Mouse (Mus musculus) myocyte (in vitro differentiated cells): ENCODE results near the gene Glrx. TPM values are rescaled to one million over a fixed set of nuclear protein-coding genes. Genes with fewer than 3 reads are reported as not detected.

Experiments used
- H3K27me3 ChIP-seq: one replicate; pipeline ENCODE4 v1.6.1; 2011; ENCODE audit not compliant: control insufficient read depth, insufficient read depth, insufficient read length
- H3K36me3 ChIP-seq: one replicate; pipeline ENCODE4 v1.6.1; 2011; ENCODE audit not compliant: control insufficient read depth, insufficient read depth
- H3K4me2 ChIP-seq: one replicate; pipeline ENCODE4 v1.6.1; 2011; ENCODE audit warnings: low read depth, control low read depth
- H3K4me3 ChIP-seq: one replicate; pipeline ENCODE4 v1.5.1; 2011; ENCODE audit warnings: mild to moderate bottlenecking, control low read depth, moderate library complexity
- H3K79me2 ChIP-seq: one replicate; pipeline ENCODE4 v1.6.1; 2011; ENCODE audit not compliant: control insufficient read depth, insufficient read depth
- H3ac ChIP-seq: one replicate; pipeline ENCODE4 v1.6.1; 2011; ENCODE audit not compliant: control insufficient read depth, insufficient read length
- CEBPB ChIP-seq: IDR thresholded peaks from 2 replicates; pipeline ENCODE4 v1.6.1; 2011; ENCODE audit warnings: mild to moderate bottlenecking, moderate library complexity; ENCODE audit not compliant: poor library complexity, insufficient read depth, severe bottlenecking
- E2F4 ChIP-seq: IDR thresholded peaks from one replicate; pipeline ENCODE4 v1.6.1; 2011; ENCODE audit warnings: mild to moderate bottlenecking, control low read depth, moderate library complexity; ENCODE audit not compliant: insufficient read depth
- MAX ChIP-seq: IDR thresholded peaks from one replicate; pipeline ENCODE4 v1.6.1; 2011; ENCODE audit warnings: low read depth, mild to moderate bottlenecking, control low read depth
- MYOD1 ChIP-seq, 3 experiments: IDR thresholded peaks; one replicate each; pipeline ENCODE4 v1.6.1; 2011; ENCODE audit warnings: control low read depth in 2 of 3, low read depth in 2 of 3, mild to moderate bottlenecking in 2 of 3, moderate library complexity in 1 of 3; ENCODE audit not compliant: insufficient read length in 2 of 3, control insufficient read depth in 1 of 3
- MYOG ChIP-seq, 3 experiments: IDR thresholded peaks; one replicate each; pipeline ENCODE4 v1.6.1; 2011; ENCODE audit warnings: control low read depth in 2 of 3, low read depth in 2 of 3, mild to moderate bottlenecking in 2 of 3; ENCODE audit not compliant: insufficient read length in 2 of 3, control insufficient read depth in 1 of 3, insufficient read depth in 1 of 3
- POLR2A ChIP-seq: IDR thresholded peaks from one replicate; pipeline ENCODE4 v1.6.1; 2011; ENCODE audit warnings: low read depth, mild to moderate bottlenecking, control low read depth, moderate library complexity; ENCODE audit not compliant: insufficient read length
- POLR2AphosphoS2 ChIP-seq: IDR thresholded peaks from one replicate; pipeline ENCODE4 v1.6.1; 2011; ENCODE audit warnings: low read depth, control low read depth; ENCODE audit not compliant: insufficient read length
- REST ChIP-seq: IDR thresholded peaks from one replicate; pipeline ENCODE4 v1.6.1; 2011; ENCODE audit warnings: mild to moderate bottlenecking, control low read depth, moderate library complexity; ENCODE audit not compliant: insufficient read depth, insufficient read length
- SRF ChIP-seq: IDR thresholded peaks from one replicate; pipeline ENCODE4 v1.6.1; 2011; ENCODE audit warnings: low read depth; ENCODE audit not compliant: control insufficient read depth, insufficient read length
- TCF12 ChIP-seq: IDR thresholded peaks from one replicate; pipeline ENCODE4 v1.6.1; 2011; ENCODE audit warnings: mild to moderate bottlenecking, control low read depth; ENCODE audit not compliant: poor library complexity, insufficient read depth, severe bottlenecking
- TCF3 ChIP-seq: IDR thresholded peaks from one replicate; pipeline ENCODE4 v1.6.1; 2011; ENCODE audit warnings: low read depth, control low read depth; ENCODE audit not compliant: insufficient read length
- USF1 ChIP-seq: IDR thresholded peaks from one replicate; pipeline ENCODE4 v1.6.1; 2011; ENCODE audit warnings: low read depth, mild to moderate bottlenecking, control low read depth, moderate library complexity
- polyA plus RNA-seq: library from polyadenylated mRNA; unstranded; fragments of >200 nt; fragmentation: generic; extraction: Trizol; gene quantifications from one replicate; pipeline ENCODE4 v1.2.1, GENCODE M21; 2012; ENCODE audit warnings: missing spikeins

Gene Glrx
- polyA plus RNA-seq, 1 experiment: 27.5 TPM

DNA sequence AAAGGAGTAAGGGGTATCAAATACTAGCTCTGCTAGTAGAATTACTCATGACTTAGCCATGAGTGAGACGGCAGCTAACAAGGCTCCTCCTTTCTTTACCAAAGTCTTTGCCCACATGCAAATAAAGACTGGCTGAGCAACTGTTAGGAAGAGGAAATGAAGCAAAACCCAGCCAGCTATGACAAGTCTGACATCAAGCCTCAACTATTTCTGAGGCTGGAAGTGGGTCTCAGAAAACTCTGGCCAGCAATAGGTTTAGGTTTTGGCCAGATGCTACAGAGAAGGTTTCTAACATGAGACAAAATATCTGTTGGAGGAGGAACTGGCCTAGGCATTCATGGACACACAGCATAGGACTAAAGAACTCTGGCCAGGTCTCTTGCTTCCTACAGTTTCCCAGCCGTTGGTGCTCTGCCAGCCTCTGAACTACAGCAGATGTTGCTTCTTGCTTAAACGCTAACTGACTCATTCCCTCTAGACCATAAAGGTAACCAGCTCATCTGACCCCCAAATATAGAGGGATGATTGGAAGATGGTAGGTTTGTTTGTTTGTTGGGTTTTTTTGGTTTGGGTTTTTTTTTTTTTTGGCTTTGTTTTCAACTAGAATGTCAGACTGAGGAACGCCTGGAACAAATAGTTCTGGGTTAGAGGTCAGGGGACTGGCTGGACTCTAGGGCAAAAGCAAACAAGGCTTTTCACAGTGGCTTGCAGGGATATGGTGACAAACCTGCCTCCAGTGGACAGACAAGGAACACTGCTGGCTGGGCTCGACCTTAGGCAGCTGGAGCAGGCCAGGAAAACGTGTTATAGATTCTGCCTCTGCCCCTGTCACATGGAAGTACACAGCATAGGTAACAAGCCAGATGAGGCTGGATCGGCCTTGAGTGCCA lies 41.0 kb upstream of the Glrx start:
- Histone ChIP-seq H3K79me2 (no peaks in the 10 kb centered on the region), H3ac (no peak overlapping the region), H3K36me3 (no peaks in the 10 kb centered on the region), H3K27me3 (no peaks in the 10 kb centered on the region), H3K4me2 (peak overlapping the region; percentile 44), H3K4me3 (peak overlapping the region; percentile 11)
- no peak for TF ChIP-seq MAX
- peak; percentile 38; the same call in 1 of the 2 replicates for TF ChIP-seq CEBPB

GRCm38 (mm10) chr13:75799421-75799820 lies 40.2 kb upstream of the Glrx start:
- Histone ChIP-seq H3K36me3 (no peaks in the 10 kb centered on the region), H3ac (no peak overlapping the region)

DNA sequence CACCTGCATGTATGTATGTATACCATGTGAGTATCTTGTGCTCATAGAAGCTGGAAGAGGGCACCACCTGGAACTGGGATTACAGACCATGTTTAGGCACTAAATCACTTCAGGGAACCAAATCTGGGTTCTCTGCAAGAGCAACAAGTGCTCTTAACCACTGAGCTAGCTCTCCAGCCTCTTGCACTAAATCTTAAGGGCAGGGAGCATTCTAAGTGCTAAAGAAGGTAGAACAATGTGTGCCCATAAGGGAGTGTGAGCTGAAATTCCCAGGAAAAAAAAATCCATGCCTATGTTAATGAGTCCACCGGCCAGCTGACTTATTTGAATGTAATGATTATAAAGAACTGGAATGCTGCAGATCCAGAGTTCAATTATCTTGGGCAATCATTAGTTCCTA lies 31.7 kb upstream of the Glrx start:
- no peaks in the 10 kb centered on the region for H3K27me3 ChIP-seq
- no peaks in the 10 kb centered on the region for H3K79me2 ChIP-seq
- no peak overlapping the region for H3K4me2 ChIP-seq
- no peak overlapping the region for H3ac ChIP-seq
- TF ChIP-seq MAX (no peak), E2F4 (no peak), SRF (no peak), REST (no peak), CEBPB (no peak)
- H3K36me3 ChIP-seq: no peaks in the 10 kb centered on the region
- no peak overlapping the region for H3K4me3 ChIP-seq

More at GRCm38 (mm10) chr13:75799421-75799820, 40.2 kb upstream of the Glrx start:
- H3K4me2 ChIP-seq: no peak overlapping the region
- H3K27me3 ChIP-seq: no peaks in the 10 kb centered on the region
- H3K4me3 ChIP-seq: no peak overlapping the region
- H3K79me2 ChIP-seq: no peaks in the 10 kb centered on the region
- no peak for TF ChIP-seq USF1
- no peak for TF ChIP-seq E2F4
- TF ChIP-seq REST: no peak
- no peak for TF ChIP-seq MYOD1 (IDR thresholded peaks at IDR 0.05; ENCODE audit: control insufficient read depth in 1 of 3, insufficient read length in 2 of 3, low read depth in 2 of 3)
- TF ChIP-seq TCF12: no peak
- no peak for TF ChIP-seq MYOG (IDR thresholded peaks at IDR 0.05; ENCODE audit: control insufficient read depth in 1 of 3, insufficient read depth in 1 of 3, insufficient read length in 2 of 3, low read depth in 2 of 3)
- TF ChIP-seq SRF: no peak
- no peak for TF ChIP-seq POLR2AphosphoS2
- no peak for TF ChIP-seq MAX
- no peak for TF ChIP-seq CEBPB
- TF ChIP-seq TCF3: no peak
- no peak for TF ChIP-seq POLR2A

- H3K4me3 ChIP-seq: no peak overlapping the region
- no peak for TF ChIP-seq CEBPB
- no peak for TF ChIP-seq USF1
- TF ChIP-seq SRF: no peak
- TF ChIP-seq MYOD1 (IDR thresholded peaks at IDR 0.05; ENCODE audit: control insufficient read depth in 1 of 3, insufficient read length in 2 of 3, low read depth in 2 of 3): no peak
- no peak for TF ChIP-seq REST
- TF ChIP-seq E2F4: no peak
- TF ChIP-seq TCF3: no peak
- no peak for TF ChIP-seq POLR2AphosphoS2
- no peak for TF ChIP-seq TCF12
- no peak for TF ChIP-seq POLR2A
- TF ChIP-seq MAX: no peak
- TF ChIP-seq MYOG (IDR thresholded peaks at IDR 0.05; ENCODE audit: control insufficient read depth in 1 of 3, insufficient read depth in 1 of 3, insufficient read length in 2 of 3, low read depth in 2 of 3): no peak
- H3K27me3 ChIP-seq: no peaks in the 10 kb centered on the region
- no peak overlapping the region for H3K4me2 ChIP-seq
- no peak overlapping the region for H3ac ChIP-seq
- no peaks in the 10 kb centered on the region for H3K79me2 ChIP-seq
- H3K36me3 ChIP-seq: no peaks in the 10 kb centered on the region
These were observed 29.7 kb upstream of the Glrx start for GRCm38 (mm10) chr13:75809957-75810356.

DNA sequence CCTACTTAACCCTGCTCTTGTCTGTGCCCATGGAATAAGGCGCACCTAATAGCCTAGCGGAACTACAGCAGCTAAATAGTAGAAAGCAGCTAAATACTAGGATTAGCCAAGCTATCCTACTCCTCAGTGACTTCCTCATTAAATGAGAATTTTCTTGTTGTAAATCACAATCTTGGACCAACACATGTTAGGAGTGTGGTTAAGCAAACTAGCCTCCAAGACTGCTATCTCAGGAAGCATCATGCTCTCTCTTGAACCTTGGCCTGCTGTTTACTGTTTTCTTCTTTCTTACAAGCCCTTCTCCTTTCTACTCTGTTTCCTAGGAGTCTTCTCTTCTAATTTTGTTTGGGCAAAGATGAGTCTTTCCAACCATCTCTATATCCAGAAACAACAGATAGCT lies 22.5 kb upstream of the Glrx start:
- no peaks in the 10 kb centered on the region for H3K27me3 ChIP-seq

More for the DNA sequence above, 22.5 kb upstream of the Glrx start:
- H3K36me3 ChIP-seq: no peaks in the 10 kb centered on the region
- H3K4me3 ChIP-seq: no peak overlapping the region
- H3ac ChIP-seq: no peak overlapping the region
- H3K4me2 ChIP-seq: no peak overlapping the region
- TF ChIP-seq SRF: no peak
- no peak for TF ChIP-seq POLR2A
- no peak for TF ChIP-seq TCF3
- TF ChIP-seq E2F4: no peak
- no peak for TF ChIP-seq MYOG (IDR thresholded peaks at IDR 0.05; ENCODE audit: control insufficient read depth in 1 of 3, insufficient read depth in 1 of 3, insufficient read length in 2 of 3, low read depth in 2 of 3)
- TF ChIP-seq TCF12: no peak
- no peak for TF ChIP-seq CEBPB
- no peak for TF ChIP-seq REST
- TF ChIP-seq MAX: no peak
- TF ChIP-seq POLR2AphosphoS2: no peak
- TF ChIP-seq MYOD1 (IDR thresholded peaks at IDR 0.05; ENCODE audit: control insufficient read depth in 1 of 3, insufficient read length in 2 of 3, low read depth in 2 of 3): no peak
- TF ChIP-seq USF1: no peak
- no peaks in the 10 kb centered on the region for H3K79me2 ChIP-seq
